Mouse (Mus musculus) cerebellum, postnatal 4 days (tissue): ENCODE measurements at regions not wholly inside any gene's neighbourhood (a gene's known extent, or its start where the extent isn't known, plus 50 kb on each side); places are given as distances from the start of the nearest gene placed in this dataset.

Experiments
- DNase-seq, 2 experiments: peaks; one replicate each; pipeline ENCODE4 v3.0.0; 2022; ENCODE audit warnings: low spot score in 2 of 2, mixed read lengths in 1 of 2

DNA sequence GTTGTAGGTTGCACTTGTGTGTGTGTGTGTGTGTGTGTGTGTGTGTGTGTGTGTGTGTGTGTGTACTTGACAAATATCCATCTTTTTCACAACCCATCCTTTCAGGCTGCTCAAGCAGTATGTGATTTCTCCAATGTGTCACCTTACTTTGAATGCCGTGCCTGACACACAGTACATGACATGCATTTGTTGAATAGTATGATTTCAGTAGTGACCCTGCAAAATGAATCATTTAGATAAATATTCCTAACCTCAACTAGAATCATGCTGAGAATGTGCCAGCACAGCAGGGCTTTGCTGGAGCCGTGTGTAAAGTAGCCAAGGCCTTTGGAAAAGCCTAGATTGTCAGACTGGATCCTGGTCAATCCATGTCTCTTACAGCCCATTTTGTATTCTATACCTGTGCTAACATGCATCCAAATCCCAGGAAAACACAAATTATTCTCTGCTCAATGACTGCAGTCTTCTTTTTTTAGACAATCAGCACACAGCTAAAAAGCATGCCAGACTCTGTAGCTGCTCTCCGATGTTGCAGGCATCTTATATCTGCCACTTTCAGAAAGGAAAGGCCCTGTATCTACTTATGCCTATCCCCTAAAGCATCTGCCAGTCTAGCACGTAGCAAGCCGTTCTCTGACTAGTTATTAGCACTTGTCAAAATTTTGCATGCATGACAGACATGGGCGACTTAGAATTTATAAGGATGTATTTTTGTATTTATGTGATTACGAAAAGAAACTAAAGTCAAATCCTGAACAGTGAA, 60.0 kb upstream of the Gpr141 start:
- no peak for DNase-seq

DNA sequence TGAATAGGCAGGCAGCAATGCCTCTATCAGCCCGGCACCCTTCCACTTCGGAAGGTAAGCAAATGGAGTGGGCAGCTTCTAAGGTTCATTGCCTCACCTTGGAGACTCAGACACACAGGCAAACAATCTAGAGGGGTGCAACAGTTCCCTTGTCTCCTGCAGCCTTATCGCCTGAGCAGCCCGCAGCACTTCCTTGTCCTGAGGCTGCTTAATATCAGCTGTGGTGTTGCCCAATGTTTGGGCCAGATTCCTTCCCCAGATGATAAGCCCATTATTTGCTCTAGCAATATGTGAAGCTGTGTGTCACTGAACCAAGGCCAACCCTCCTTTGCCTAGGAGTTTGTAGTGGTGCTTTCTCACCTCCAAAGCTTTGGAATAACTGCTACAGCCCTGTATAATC, 58.8 kb upstream of the Gpr141 start:
- DNase-seq, result no peak

DNA sequence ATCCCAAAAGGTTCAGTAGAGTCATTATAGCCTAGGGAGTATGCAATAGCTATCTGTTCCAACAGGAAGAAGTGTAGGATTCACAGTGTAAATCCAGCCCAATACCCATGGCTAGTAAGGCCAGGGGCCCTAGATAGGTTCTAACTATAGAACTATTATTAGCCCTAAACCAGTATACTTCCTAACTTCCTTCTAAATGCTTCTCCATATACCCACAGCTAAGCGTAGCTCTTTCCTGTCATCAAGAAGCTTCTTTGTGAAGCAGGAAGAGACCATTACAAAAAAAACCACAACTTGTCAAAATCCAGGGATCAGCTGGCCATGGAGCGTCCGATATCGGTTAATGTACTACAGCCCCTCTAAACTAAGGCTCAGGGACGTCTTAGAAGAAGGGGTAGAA, 57.7 kb upstream of the Gpr141 start:
- no peak for DNase-seq

DNA sequence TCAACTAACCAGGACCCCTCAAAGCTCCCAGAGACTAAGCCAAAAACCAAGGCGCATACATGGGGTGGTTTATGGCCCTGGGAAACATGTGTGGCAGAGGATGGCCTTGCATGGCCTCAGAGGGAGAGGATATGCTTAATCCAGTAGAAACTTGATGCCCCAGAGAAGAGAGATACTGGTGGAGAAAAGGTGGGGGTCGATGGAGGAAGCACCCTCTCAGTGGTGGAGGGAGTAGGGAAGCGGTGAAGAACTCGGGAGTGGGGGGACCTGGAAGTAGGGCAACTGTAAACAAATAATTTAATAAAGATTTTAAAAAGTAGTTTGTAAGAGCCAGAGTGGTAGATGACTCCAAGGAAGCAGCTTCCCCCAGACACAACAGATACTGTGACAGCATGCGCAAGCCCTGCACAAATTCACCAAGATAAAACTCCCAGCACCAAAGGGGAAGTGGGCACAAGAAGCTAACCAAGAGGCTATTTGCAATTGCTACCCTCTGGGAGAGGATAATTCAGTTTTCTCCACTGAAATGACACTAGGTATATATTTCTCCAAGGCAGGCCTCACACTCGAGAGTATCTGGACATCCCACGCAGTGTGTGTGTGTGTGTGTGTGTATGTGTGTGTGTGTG, 50.7 kb upstream of the Gpr141 start:
- DNase-seq, result no peak
